In genomic region chr16:14139106-14139505, GRCm38 (mm10) we compare ENCODE assay signal across 16 mouse cellular contexts.
"Had no signal": no experiment of that assay in that cellular context is flagged by ENCODE, and none has a peak within 500 bp of the region (broad histone marks: within the 10 kb centered on the region; RNA-seq: fewer than 3 reads in every experiment).

No protein-coding gene starts in this region.

- H3K27me3 ChIP-seq: neural tube, embryonic 13.5 days; neural tube, embryonic 15.5 days; stomach, embryonic 15.5 days had no signal

- H3K27ac ChIP-seq: neural tube, embryonic 13.5 days; neural tube, embryonic 15.5 days; stomach, embryonic 15.5 days; stomach, postnatal 0 days had no signal

- H3K4me1 ChIP-seq: neural tube, embryonic 13.5 days; neural tube, embryonic 15.5 days; stomach, embryonic 15.5 days had no signal

- DNase-seq: retina, postnatal 1 day; right cerebral cortex, adult 18-20 months; right cerebral cortex, postnatal 14 days; right cerebral cortex, postnatal 25 days; right cerebral cortex, postnatal 4 days; spleen, adult 18-20 months; thymus, adult 18-20 months; thymus, adult 2 months; thymus, postnatal 14 days; thymus, postnatal 25 days; thymus, postnatal 36 days; thymus, postnatal 4 days had no signal

- H3K4me2 ChIP-seq: neural tube, embryonic 13.5 days; neural tube, embryonic 15.5 days; stomach, embryonic 15.5 days had no signal

- H3K9ac ChIP-seq: neural tube, embryonic 13.5 days; neural tube, embryonic 15.5 days; stomach, embryonic 15.5 days had no signal

- H3K4me3 ChIP-seq: neural tube, embryonic 13.5 days; neural tube, embryonic 15.5 days; stomach, embryonic 15.5 days had no signal

- H3K9me3 ChIP-seq: neural tube, embryonic 13.5 days; neural tube, embryonic 15.5 days; stomach, embryonic 15.5 days had no signal
